Mouse (Mus musculus): Measurements from ENCODE around the gene Cox4i2.
A peak's percentile ranks its signal among the peaks of the same experiment; 100 is the strongest.

Gene Cox4i2

GRCm38 (mm10) chr2:152736090-152736601 is 17.8 kb upstream of the Cox4i2 start, which contains the start of gene Id1:
Gene Id1 (plus strand): TSS chr2:152736251.
- peak; percentile 56 for DNase-seq

DNA sequence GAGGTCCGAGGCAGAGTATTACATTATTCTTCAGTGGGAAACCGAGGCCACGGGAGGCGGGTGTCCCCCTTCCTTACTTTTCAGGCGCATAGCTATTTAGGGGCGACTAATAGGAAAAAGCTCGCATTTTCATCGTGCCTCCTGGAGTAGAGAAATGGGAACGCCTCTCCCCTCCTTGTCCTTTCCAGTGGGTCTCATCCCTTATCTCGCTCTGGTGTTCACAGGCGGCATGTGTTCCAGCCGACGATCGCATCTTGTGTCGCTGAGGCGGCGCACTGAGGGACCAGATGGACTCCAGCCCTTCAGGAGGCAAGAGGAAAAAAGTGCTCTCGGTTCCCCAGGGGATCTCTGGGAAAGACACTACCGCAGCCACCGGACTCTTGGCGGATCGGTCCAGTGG is 17.2 kb upstream of the Cox4i2 start:
- DNase-seq = peak; percentile 41

DNA sequence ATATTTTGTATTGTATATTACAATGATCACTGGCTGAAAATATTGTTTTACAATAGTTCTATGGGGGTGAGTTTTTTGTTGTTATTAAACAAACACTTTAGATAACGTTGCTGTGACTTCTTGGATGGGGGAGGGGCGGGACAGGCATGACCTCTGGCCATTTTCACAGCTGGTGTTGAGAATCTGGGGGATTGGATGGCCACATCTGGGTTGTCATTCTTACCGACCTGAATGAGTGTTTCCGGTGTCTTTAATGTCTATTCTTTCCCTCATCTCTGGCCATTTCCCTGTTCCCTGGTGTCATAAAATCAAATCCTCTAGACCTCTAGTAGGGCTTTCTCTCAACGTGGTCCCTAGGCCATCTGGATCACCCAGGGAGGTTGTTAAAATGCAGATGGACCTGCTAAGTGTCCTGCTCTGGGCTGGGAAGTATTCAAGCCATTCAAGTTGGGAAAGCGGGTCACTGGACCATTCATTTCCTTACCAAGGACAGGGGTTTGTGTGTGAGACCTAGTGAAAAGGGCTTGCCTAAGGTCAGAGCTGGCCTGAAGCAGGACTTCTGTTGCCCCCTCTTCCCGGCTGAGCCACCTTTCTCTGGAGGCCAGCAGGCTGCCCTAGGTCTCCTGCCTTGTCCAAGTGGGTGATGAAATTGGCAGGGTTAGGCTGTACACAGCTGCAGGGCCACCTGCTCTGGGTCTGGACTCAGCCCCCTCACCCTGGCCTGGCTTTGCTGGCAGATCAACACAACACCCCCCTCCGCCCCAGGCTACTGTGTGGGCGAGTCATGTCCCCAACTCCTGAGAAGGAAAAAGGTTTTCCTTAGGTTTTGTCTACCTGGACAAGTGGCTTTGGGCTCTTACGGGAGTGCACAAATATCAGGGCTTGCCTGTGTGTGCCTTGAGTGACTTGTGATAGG is 16.4 kb upstream of the Cox4i2 start:
- peak; percentile 27 for DNase-seq

DNA sequence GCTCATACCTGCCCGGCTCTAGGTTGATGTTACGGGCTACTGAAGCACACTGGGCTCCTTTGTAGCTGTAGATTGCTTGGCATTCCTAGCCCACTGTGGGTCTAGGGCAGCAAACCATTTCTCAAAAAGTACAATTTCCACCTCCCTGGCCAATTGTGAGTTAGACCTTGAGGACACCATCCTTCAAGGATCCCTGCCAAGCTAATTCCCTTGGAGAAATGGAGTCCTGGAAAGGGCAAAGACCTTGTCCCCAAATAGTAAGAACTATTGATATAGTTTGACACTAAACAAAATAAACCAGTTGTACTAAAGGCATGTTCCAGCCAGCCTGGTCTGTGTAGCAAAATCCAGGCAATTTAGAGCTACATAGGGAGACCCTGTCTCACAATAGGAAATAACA is 15.6 kb upstream of the Cox4i2 start:
- no peak for DNase-seq

DNA sequence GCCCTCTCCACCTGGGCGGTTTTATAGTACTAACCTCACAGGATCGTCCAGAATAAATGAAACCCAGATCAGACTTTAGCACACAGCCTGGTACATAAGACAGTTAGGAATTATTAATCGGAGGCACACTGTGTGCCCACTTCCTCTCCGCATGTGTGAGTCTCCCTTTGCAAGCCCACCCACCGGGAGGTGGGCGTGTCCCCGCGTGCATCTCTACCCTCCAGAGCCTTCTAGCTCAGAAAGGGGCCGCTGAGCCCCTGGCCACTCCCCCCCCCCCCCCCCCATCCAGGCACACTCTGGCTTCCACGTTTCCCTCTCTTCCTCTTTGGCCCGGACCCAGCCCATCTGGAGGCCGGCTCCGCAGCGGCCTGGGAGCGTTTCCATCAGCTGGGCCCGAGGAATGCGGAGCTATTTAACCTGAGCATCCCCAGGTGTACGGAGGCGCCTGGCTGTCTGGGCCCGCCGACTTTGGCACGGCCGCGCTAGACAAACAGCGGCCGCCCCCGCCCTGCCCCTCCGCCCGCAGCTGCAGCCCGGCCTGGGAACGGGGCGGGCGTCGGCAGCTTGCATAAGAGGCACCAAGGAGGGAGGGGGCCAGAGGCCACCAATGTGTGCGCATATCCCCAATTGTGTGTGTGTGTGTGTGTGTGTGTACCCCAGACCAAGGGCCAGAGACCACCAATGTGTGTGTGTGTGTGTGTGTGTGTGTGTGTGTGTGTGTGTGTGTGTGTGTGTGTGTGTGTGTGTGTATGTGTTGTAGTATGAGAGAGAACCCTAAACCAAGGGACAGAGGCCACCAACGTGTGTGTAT is 14.7 kb upstream of the Cox4i2 start:
- no peak for DNase-seq

GRCm38 (mm10) chr2:152739842-152740260 is 14.1 kb upstream of the Cox4i2 start:
- no peak for DNase-seq

DNA sequence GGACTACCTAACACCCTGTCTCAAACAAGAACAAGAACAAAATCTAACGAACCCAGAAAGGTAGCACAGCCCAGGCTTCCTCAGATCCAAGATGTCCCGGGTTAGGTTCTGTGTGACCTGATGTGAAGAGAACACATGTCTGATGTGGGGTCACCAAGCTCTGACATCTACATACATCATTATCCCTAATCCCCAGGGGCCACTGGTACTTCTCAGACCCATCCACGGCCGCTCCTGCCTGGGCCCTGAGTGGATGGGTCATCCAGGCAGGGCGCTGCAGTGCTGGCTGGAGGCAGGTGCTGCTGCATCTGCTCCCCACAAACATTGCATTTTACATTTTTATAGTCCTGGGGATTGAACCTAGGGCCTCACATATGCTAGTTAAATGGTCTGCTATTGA is 13.5 kb upstream of the Cox4i2 start:
- DNase-seq = no peak

DNA sequence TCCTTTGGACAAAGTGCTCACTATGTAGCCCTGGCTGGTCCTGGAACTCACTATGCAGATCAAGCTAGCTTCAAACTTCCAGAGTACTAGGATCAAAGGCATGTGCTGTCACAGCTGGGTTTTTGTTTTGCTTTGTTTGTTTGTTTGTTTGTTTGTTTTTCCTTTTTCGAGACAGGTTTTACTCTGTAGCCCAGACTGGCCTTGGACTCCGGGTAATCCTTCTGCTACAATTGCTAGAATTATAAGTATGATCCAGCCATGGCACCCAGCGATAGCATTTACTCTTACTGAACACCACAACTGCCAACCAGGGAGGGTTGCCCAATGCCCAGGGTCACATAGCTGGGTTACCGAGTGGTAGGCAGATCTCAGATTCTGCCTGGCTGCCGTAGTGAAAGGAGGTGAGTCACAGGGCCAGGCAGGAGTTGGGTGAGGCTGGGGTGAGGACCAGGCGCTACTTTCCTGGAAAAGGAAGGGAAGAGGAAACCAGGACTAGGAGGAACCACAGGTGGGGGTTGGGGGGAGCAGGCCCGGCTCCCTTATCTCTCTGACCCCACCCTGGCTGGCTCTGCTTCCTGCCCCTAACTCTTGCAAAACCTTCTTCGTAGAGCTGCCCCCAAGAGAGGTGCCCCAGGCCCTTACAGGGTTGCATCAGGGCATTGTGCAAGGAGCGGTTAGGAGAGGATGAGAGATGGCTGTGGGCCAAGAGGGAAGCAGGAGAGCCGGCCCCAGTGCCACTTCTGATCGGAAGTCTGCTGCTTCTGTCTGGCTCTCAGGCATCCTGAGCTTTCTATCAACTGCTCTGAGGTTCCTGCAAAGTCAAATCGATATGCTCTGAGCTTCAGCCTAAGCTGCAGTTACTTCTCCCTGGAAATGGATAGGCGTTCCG is 12.6 kb upstream of the Cox4i2 start:
- DNase-seq = no peak

DNA sequence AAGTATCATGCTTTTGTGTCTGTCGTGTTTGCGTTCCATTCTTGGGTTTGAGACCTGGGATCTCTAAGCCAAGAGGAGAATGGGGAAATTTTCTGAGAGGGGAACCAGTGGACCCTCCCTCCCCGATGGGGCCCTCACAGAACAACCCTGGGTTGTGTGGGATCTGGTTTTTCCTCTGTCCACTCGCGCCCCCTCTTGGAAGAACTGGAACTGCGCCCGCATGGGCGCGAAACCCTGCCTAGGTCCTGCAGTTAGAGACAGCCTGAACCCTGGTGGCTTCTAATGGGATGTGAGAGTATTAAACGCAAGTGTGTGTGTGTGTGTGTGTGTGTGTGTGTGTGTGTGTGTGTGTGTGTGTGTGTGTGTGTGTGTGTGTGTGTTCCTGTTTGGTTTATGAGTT is 11.5 kb upstream of the Cox4i2 start:
- no peak for DNase-seq

- no peak for DNase-seq
These were observed 2.8 kb downstream of the Cox4i2 start for GRCm38 (mm10) chr2:152756474-152757393.

DNA sequence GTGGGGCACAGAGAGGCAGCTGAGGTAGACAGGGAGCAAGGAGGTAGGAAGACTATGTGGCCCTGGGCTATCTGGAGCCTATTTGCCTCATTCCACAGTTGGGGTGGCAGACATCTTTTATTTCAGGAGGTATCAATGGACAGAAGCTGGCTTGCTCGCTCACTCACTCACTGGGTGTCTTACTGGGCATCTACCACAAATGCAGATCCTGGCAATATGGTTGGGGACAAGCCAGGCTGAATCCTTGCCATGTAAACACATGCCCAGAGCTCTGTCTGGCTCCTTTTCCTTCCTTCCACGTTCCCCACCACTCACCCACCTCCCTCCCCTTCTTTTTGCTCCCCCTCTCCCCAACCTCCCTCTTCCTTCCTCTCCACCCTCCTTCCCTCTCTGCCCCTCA is 3.5 kb downstream of the Cox4i2 start:
- peak; percentile 81 for DNase-seq

DNA sequence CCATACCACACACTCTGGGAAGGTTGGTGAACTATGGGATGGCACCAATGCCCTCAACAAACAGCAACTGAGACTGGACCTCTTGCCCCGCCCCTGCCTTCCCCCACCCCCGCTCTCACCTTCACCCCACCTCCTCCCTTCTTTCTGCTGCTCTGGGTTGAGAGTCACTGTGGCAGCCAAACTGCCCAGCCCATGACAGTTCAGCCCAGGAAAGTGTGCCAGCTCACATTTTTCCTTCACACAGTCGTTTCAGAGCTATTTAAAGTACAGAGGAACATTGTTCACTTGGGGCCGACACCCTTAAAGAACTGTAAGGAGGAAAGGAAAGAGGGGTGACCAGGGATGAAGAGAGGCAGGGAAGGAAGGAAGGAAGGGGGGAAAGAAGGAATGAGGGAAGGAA is 4.4 kb downstream of the Cox4i2 start:
- DNase-seq = no peak

- DNase-seq = no peak
These were observed 9.3 kb downstream of the Cox4i2 start for GRCm38 (mm10) chr2:152763310-152763709.

- DNase-seq = no peak
These were observed 10.4 kb downstream of the Cox4i2 start for GRCm38 (mm10) chr2:152764172-152765044.

- no peak for DNase-seq
These were observed 11.2 kb downstream of the Cox4i2 start for GRCm38 (mm10) chr2:152765045-152765674.

GRCm38 (mm10) chr2:152766387-152767123 is 12.6 kb downstream of the Cox4i2 start:
- DNase-seq = peak; percentile 90

DNA sequence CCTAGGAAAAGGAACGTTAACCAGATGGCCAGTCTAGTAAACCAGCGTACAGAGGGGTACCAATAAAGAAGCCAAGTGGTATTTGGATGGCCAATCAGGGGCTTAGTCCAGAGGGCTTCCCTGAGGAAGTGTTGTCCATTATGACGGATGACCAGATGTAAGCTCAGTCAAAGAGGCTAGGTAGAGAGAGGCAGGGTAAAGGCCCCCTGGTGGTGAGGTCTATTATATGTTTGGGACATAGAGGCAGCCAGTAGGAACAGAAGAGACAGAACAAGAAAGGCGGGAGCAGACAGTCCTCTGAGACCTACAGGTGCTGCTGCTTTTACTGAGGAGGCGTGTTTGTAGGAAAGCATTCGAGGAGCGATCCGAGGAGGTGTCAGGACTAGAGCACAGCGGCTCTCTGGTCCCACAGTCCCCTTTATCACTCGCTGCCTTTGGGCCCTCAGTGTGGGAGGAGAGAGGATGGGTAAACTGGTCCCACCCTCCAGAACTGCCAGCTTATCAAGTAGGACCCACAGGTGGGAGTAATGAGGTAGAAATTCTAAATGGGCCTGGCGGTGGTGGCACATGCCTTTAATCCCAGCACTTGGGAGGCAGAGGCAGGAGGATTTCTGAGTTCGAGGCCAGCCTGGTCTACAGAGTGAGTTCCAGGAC is 13.8 kb downstream of the Cox4i2 start:
- DNase-seq = peak; percentile 69

DNA sequence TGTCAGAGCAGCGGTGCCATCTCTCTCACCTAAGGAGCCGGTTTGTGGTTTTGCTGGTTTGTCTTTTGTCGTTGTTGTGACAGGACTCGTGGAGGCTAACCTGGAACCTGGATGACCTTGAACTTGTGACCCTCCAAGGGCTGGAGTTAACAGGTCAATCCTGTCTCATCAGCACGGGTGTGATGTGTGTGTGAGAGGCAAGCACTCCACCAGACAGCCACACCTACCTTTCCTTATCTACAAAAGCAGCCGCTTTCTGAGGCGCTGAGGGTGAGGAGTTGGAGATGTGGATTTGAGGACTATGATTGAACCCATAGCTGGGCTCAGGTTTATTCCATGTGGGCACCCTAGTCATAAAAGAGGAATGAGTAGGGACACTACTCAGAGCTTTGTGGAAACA is 15.7 kb downstream of the Cox4i2 start:
- DNase-seq = no peak

DNA sequence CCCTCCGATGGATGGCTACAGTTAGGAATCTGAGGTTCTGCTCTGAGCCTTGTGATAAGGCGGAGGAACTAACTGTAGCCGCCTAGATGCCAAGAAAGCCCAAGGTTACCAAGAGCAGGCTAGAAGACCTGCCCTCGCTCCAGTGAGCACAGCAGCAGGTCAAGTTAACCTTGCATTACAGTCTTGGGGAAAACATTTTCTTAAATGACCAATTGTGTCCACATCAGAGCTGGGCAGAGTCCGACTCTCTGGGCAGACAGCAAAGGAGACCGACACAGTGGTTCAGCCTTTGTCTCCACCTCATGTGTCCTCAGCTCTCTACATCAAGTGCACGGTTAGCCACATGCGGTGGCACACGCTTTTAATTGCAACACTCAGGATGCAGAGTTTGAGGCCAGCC is 17.6 kb downstream of the Cox4i2 start:
- no peak for DNase-seq

Data from cerebellum, adult 9-10 months (tissue).